7 mouse cellular contexts compared by ENCODE assay signal in the genomic region with DNA sequence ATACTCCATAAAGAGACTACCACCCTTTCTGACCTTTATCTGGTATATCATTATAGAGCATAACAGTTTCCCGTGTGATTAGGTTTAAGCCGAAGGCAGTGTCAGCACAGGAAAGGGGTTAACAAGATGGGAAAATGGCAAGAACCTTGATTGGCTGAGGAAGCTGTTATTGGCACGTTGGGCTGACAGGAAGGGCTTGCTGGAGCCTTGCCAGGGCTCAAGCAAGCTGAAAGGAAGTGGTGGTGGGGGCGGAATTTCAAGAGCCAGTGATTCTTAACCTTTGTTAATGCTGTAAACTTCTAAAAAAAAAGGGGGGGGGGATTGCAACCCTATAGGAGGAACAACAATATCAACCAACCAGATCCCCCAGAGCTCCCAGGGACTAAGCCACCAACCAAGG. TPM values are rescaled to one million over a fixed set of nuclear protein-coding genes. Genes with fewer than 3 reads are reported as not detected.
DNase-seq lines count a peak whose midpoint lies in the region; ATAC-seq lines count a peak whose summit lies in the region.

No protein-coding gene starts in this region.

- no peak overlapping the region for H3K9ac ChIP-seq in heart, embryonic 16.5 days (ENCODE audit: low read length)

- DNase-seq in retina, postnatal 1 day = peak; percentile 45
- no peak for DNase-seq in retina, embryonic 14.5 days (ENCODE audit: low spot score)
- DNase-seq in lung, postnatal 14 days = peak; percentile 70
- no peak for DNase-seq in right cerebral cortex, postnatal 25 days
- DNase-seq in layer of hippocampus, adult 9-10 months (ENCODE audit: low spot score) = no peak
- DNase-seq in Muller cell, postnatal 12 days (ENCODE audit: inconsistent ontology term) = no peak

- H3K4me3 ChIP-seq in heart, embryonic 16.5 days (ENCODE audit: low read length) = no peak overlapping the region

- ATAC-seq in heart, embryonic 16.5 days (replicated peaks; ENCODE audit: extremely low read depth, insufficient read depth, low FRiP score) = no peak

- H3K4me1 ChIP-seq in heart, embryonic 16.5 days (ENCODE audit: control insufficient read depth, insufficient read depth, low read length) = peaks cover 15% of the 10 kb centered on the region

- no peaks in the 10 kb centered on the region for H3K36me3 ChIP-seq in heart, embryonic 16.5 days (ENCODE audit: control insufficient read depth, insufficient read depth)

- no peaks in the 10 kb centered on the region for H3K9me3 ChIP-seq in heart, embryonic 16.5 days (replicated peaks; ENCODE audit: control insufficient read depth, low read length)

- H3K27me3 ChIP-seq in heart, embryonic 16.5 days (ENCODE audit: control insufficient read depth, insufficient read depth, low read length) = no peaks in the 10 kb centered on the region

- WGBS in heart, embryonic 16.5 days = 15% methylated on average over 4 of the region's 4 CpGs

- H3K4me2 ChIP-seq in heart, embryonic 16.5 days (ENCODE audit: low read depth, low read length) = no peak overlapping the region

- H3K27ac ChIP-seq in heart, embryonic 16.5 days (ENCODE audit: low read length) = peak overlapping the region; percentile 39

RNA-seq across cellular contexts. Expression of gene Iqgap1, which starts 6.4 kb away (rescaled TPM):
- 49.0 and 51.6 TPM in 2 replicates for polyA plus RNA-seq in heart, embryonic 16.5 days (2015; fragmentation: Nextera tagmentation; extraction: Ambion mirVana)

RNA-seq across cellular contexts. Expression of gene Zscan2, which starts 28.5 kb away (rescaled TPM):
- polyA plus RNA-seq in heart, embryonic 16.5 days (2015; fragmentation: Nextera tagmentation; extraction: Ambion mirVana) = 1.4 and 2.0 TPM in 2 replicates

Comparison
In these comparisons a context has a peak if more than half of its experiments do, and no peak if none do; other contexts are left out.
1. DNase-seq: peak in retina, postnatal 1 day (single experiment) and lung, postnatal 14 days (single experiment); none in retina, embryonic 14.5 days (single experiment), right cerebral cortex, postnatal 25 days (single experiment), layer of hippocampus, adult 9-10 months (single experiment) and Muller cell, postnatal 12 days (single experiment).